Mouse (Mus musculus) G1E (cell line): ENCODE results near the gene Plod3. TPM values are rescaled to one million over a fixed set of nuclear protein-coding genes. Genes with fewer than 3 reads are reported as not detected.
A peak's percentile ranks its signal among the peaks of the same experiment; 100 is the strongest.

Experiments
- ATAC-seq: 2 replicates; pipeline ENCODE4 v1.8.0; 2016; ENCODE audit warnings: mild to moderate bottlenecking; ENCODE audit not compliant: insufficient number of reproducible peaks, poor library complexity, low FRiP score, severe bottlenecking; ENCODE audit errors: extremely low read depth
- DNase-seq: peaks from one replicate; pipeline ENCODE4 v3.0.0; 2012; ENCODE audit warnings: low spot score
- H3K27me3 ChIP-seq: 2 replicates; pipeline ENCODE4 v1.6.1; 2012; ENCODE audit warnings: mild to moderate bottlenecking, low read length, inconsistent platforms; ENCODE audit not compliant: insufficient read depth
- H3K36me3 ChIP-seq: replicated peaks from 2 replicates; pipeline ENCODE3; 2012; ENCODE audit warnings: mild to moderate bottlenecking, inconsistent platforms
- H3K4me1 ChIP-seq: 2 replicates; pipeline ENCODE4 v1.6.1; 2012; ENCODE audit warnings: low read depth, low read length, inconsistent platforms, mixed read lengths; ENCODE audit not compliant: insufficient read depth
- H3K4me3 ChIP-seq: 2 replicates; pipeline ENCODE4 v1.5.1; 2012; ENCODE audit warnings: low read depth, mild to moderate bottlenecking, inconsistent platforms, low read length, moderate library complexity, mixed read lengths
- H3K9me3 ChIP-seq: replicated peaks from 2 replicates; pipeline ENCODE4 v1.6.1; 2012; ENCODE audit warnings: inconsistent platforms
- CTCF ChIP-seq: IDR thresholded peaks from 2 replicates; pipeline ENCODE4 v1.5.1; 2012; ENCODE audit warnings: low read depth, low read length, inconsistent platforms, mixed read lengths
- GATA1 ChIP-seq: IDR thresholded peaks from 2 replicates; pipeline ENCODE4 v1.6.1; 2012; ENCODE audit warnings: borderline replicate concordance, low read length, inconsistent platforms, mixed read lengths
- GATA2 ChIP-seq: IDR thresholded peaks from 2 replicates; pipeline ENCODE4 v1.6.1; 2012; ENCODE audit warnings: low read depth, low read length, inconsistent platforms, borderline replicate concordance
- POLR2AphosphoS5 ChIP-seq: IDR thresholded peaks from 2 replicates; pipeline ENCODE4 v1.6.1; 2012; ENCODE audit warnings: low read depth, low read length, inconsistent platforms; ENCODE audit not compliant: insufficient replicate concordance
- TAL1 ChIP-seq: conservative IDR thresholded peaks from 2 replicates; pipeline ENCODE4 v1.6.1; 2012; ENCODE audit warnings: low read depth, low read length, inconsistent platforms, mixed read lengths
- polyA plus RNA-seq: library from polyadenylated mRNA; stranded (reverse); fragments of >175 nt; gene quantifications from 2 replicates; pipeline ENCODE4 v1.2.3, GENCODE M21; 2012
- total RNA-seq, 2 experiments: library from RNA; stranded (forward) in 1 of 2; stranded (reverse) in 1 of 2; fragments of 200-1000 nt in 1 of 2; fragments of >200 nt in 1 of 2; fragmentation: Nextera tagmentation in 1 of 2; gene quantifications; 2 replicates each; pipeline ENCODE4 v1.2.3; 2014 to 2017

The Plod3 gene
- total and polyA plus RNA-seq, 3 experiments, result 20.7 to 39.8 (median 33.9) TPM

DNA sequence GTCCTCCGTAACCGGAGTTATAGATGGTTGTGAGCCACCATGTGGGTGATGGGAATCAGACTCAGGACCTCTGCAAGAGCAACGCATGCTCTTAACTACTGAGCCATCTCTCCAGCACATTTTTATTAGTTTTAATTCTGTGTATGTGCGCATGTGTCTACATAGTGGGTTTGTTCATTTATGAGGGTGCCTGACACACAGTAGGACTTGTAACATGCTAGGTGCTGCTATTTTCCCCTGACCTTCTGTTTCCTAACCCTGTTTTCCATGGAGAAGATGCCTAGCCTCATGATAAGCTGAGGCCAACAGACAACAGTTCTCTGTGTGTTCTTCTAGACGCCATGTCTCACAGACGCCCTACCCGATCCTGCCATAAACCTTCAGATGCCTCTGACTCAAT, 57.2 kb downstream of the Plod3 start:
- no peaks in the 10 kb centered on the region for H3K27me3 ChIP-seq
- peaks cover 34% of the 10 kb centered on the region for H3K4me1 ChIP-seq
- peaks cover 54% of the 10 kb centered on the region for H3K36me3 ChIP-seq
- DNase-seq (no peak), ATAC-seq (no peak)
- no peaks in the 10 kb centered on the region for H3K9me3 ChIP-seq
- TF ChIP-seq CTCF (no peak), GATA2 (no peak), GATA1 (no peak), POLR2AphosphoS5 (no peak), TAL1 (no peak)
- no peak overlapping the region for H3K4me3 ChIP-seq

DNA sequence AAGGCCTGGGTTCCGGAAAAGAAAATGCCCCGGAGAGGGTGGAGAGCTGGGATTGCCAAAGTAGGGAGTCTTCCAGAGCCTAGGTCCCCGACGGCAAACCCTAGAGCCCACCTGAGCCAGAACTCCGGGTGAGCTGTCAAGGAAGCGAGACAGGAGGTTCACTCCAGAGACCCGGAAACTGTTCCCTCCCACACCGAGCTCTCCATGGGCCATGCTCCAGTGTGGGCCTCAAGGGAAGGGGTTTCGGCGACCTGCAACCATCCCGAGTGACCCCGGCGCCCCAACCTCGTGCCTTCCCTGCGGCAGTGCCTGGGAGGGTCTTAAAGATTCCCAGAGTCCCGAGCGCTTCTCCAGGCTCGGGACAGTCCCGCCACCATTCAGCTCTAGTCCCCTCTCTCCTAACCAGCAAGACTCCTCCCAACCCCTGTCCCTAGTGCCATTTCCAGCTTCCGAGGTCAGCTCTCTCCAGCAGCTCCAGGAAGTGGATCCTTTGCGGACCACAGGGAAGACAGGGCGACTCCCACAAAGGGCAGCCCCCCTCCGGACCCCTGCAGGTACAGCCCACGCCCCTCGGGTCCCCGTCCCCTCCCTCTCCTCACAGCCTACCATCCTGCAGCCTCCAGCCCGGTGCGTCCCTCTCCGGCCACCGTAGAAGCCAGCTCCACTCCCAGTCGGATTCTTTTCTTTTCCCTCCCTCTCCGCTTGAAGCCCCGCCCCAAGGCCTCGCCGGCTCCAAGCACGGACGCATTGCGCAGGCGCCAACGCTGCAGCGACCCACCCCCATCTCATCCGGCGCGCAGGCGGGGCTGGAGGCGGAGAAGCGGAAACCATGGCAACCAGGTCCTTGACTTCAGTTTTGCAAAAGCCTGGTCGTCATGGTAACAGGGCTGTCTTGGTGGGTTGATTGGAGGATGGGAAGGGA, 58.8 kb downstream of the Plod3 start, which contains the start of gene Ap1s1:
Gene Ap1s1, minus strand, starts transcription at position 734 of the 922 bp plus-strand sequence.
- Histone ChIP-seq H3K27me3 (peaks cover 1% of the 10 kb centered on the region; the same call in 1 of the 2 replicates), H3K36me3 (peaks cover 38% of the 10 kb centered on the region), H3K4me1 (peaks cover 35% of the 10 kb centered on the region), H3K4me3 (peak within 1 kb of the TSS; percentile 89), H3K9me3 (no peaks in the 10 kb centered on the region)
- TF ChIP-seq TAL1 (no peak), GATA1 (no peak), POLR2AphosphoS5 (no peak), CTCF (no peak), GATA2 (no peak)
- peak; percentile 97 for DNase-seq
- peak; percentile 58 for ATAC-seq

Other genes with a start within 250 kb of the Plod3 start
- not detected in 2 replicates for gene Col26a1, start 103.8 kb upstream of the Plod3 start, total RNA-seq (2014; fragmentation: Nextera tagmentation)
- 0.23 and 0.38 TPM in 2 replicates for gene Col26a1, start 103.8 kb upstream of the Plod3 start, total RNA-seq (2017)
- not detected in 2 replicates for gene Col26a1, start 103.8 kb upstream of the Plod3 start, polyA plus RNA-seq
- gene Ift22, start 78.9 kb upstream of the Plod3 start, total RNA-seq (2014; fragmentation: Nextera tagmentation), result 10.5 and 16.6 TPM in 2 replicates
- gene Ift22, start 78.9 kb upstream of the Plod3 start, total RNA-seq (2017), result 5.6 and 6.1 TPM in 2 replicates
- gene Ift22, start 78.9 kb upstream of the Plod3 start, polyA plus RNA-seq, result 3.9 and 6.5 TPM in 2 replicates
- gene Fis1, start 33.7 kb upstream of the Plod3 start, total RNA-seq (2014; fragmentation: Nextera tagmentation), result 143 and 157 TPM in 2 replicates
- gene Fis1, start 33.7 kb upstream of the Plod3 start, total RNA-seq (2017), result 152 and 170 TPM in 2 replicates
- 439 and 593 TPM in 2 replicates for gene Fis1, start 33.7 kb upstream of the Plod3 start, polyA plus RNA-seq
- 1.6 TPM in 1 of 2 replicates, not detected in the other for gene Cldn15, start 20.4 kb upstream of the Plod3 start, total RNA-seq (2014; fragmentation: Nextera tagmentation)
- gene Cldn15, start 20.4 kb upstream of the Plod3 start, total RNA-seq (2017), result 0.05 TPM in 1 of 2 replicates, not detected in the other
- gene Cldn15, start 20.4 kb upstream of the Plod3 start, polyA plus RNA-seq, result 0.08 and 0.13 TPM in 2 replicates
- 88.7 and 113 TPM in 2 replicates for gene Znhit1, start 1.0 kb downstream of the Plod3 start, total RNA-seq (2014; fragmentation: Nextera tagmentation)
- 35.5 and 43.4 TPM in 2 replicates for gene Znhit1, start 1.0 kb downstream of the Plod3 start, total RNA-seq (2017)
- 247 and 287 TPM in 2 replicates for gene Znhit1, start 1.0 kb downstream of the Plod3 start, polyA plus RNA-seq
- gene Vgf, start 39.4 kb downstream of the Plod3 start, total RNA-seq (2014; fragmentation: Nextera tagmentation), result not detected in 2 replicates
- 0.06 and 0.11 TPM in 2 replicates for gene Vgf, start 39.4 kb downstream of the Plod3 start, total RNA-seq (2017)
- 0.56 and 0.59 TPM in 2 replicates for gene Vgf, start 39.4 kb downstream of the Plod3 start, polyA plus RNA-seq
- gene Ap1s1, start 59.1 kb downstream of the Plod3 start, total RNA-seq (2014; fragmentation: Nextera tagmentation), result 36.8 and 37.5 TPM in 2 replicates
- 104 and 115 TPM in 2 replicates for gene Ap1s1, start 59.1 kb downstream of the Plod3 start, total RNA-seq (2017)
- 136 and 173 TPM in 2 replicates for gene Ap1s1, start 59.1 kb downstream of the Plod3 start, polyA plus RNA-seq
- gene Serpine1, start 85.2 kb downstream of the Plod3 start, total RNA-seq (2014; fragmentation: Nextera tagmentation), result 76.9 and 92.3 TPM in 2 replicates
- 18.6 and 20.4 TPM in 2 replicates for gene Serpine1, start 85.2 kb downstream of the Plod3 start, total RNA-seq (2017)
- 1.1 and 1.9 TPM in 2 replicates for gene Serpine1, start 85.2 kb downstream of the Plod3 start, polyA plus RNA-seq
- 29.7 and 55.3 TPM in 2 replicates for gene Trim56, start 129.2 kb downstream of the Plod3 start, total RNA-seq (2014; fragmentation: Nextera tagmentation)
- 25.8 and 34.1 TPM in 2 replicates for gene Trim56, start 129.2 kb downstream of the Plod3 start, total RNA-seq (2017)
- gene Trim56, start 129.2 kb downstream of the Plod3 start, polyA plus RNA-seq, result 16.7 and 19.2 TPM in 2 replicates
- gene Muc3, start 162.3 kb downstream of the Plod3 start, total RNA-seq (2014; fragmentation: Nextera tagmentation), result not detected in 2 replicates
- gene Muc3, start 162.3 kb downstream of the Plod3 start, total RNA-seq (2017), result 0.12 TPM in 1 of 2 replicates, not detected in the other
- gene Muc3, start 162.3 kb downstream of the Plod3 start, polyA plus RNA-seq, result not detected in 2 replicates
- gene Muc3a, start 225.4 kb downstream of the Plod3 start, total RNA-seq (2014; fragmentation: Nextera tagmentation), result 0.98 TPM in 1 of 2 replicates, not detected in the other
- 0.17 TPM in 1 of 2 replicates, not detected in the other for gene Muc3a, start 225.4 kb downstream of the Plod3 start, total RNA-seq (2017)
- gene Muc3a, start 225.4 kb downstream of the Plod3 start, polyA plus RNA-seq, result not detected in 2 replicates